Mouse (Mus musculus) limb, embryonic 11.5 days (tissue): ENCODE data around the gene Ddo. TPM values are rescaled to one million over a fixed set of nuclear protein-coding genes. Genes with fewer than 3 reads are reported as not detected.

Source experiments
- ATAC-seq: fragments of 200-750 bp; cut with Nextera tagmentation; 2 replicates; pipeline ENCODE4 v1.8.0; 2017; ENCODE audit warnings: low read depth; ENCODE audit not compliant: insufficient number of reproducible peaks, low FRiP score, low TSS enrichment
- DNase-seq: peaks from one replicate; pipeline ENCODE4 v3.0.0-alpha.2; 2015; ENCODE audit warnings: low spot score
- H3K27ac ChIP-seq: fragments of 300-500 bp; sonication (generic); replicated peaks from 2 replicates; pipeline ENCODE4 v1.5.1; 2014; ENCODE audit warnings: low read depth, mild to moderate bottlenecking, low read length
- H3K27me3 ChIP-seq: fragments of 300-500 bp; sonication (generic); 2 replicates; pipeline ENCODE4 v1.6.1; 2014; ENCODE audit warnings: mild to moderate bottlenecking, low read length, mixed read lengths; ENCODE audit not compliant: control insufficient read depth, insufficient read depth
- H3K36me3 ChIP-seq: fragments of 300-500 bp; sonication (generic); 2 replicates; pipeline ENCODE4 v1.6.1; 2014; ENCODE audit warnings: mild to moderate bottlenecking, low read length, moderate library complexity, mixed read lengths; ENCODE audit not compliant: control insufficient read depth, insufficient read depth
- H3K4me1 ChIP-seq: fragments of 300-500 bp; sonication (generic); 2 replicates; pipeline ENCODE4 v1.6.1; 2014; ENCODE audit warnings: low read length, mixed read lengths; ENCODE audit not compliant: control insufficient read depth, insufficient read depth
- H3K4me2 ChIP-seq: fragments of 300-500 bp; sonication (generic); 2 replicates; pipeline ENCODE4 v1.6.1; 2014; ENCODE audit warnings: low read depth, mild to moderate bottlenecking, moderate library complexity; ENCODE audit not compliant: severe bottlenecking
- H3K4me3 ChIP-seq: fragments of 300-500 bp; sonication (generic); 2 replicates; pipeline ENCODE4 v1.5.1; 2014; ENCODE audit warnings: low read depth, low read length
- H3K9ac ChIP-seq: fragments of 300-500 bp; sonication (generic); 2 replicates; pipeline ENCODE4 v1.6.1; 2014; ENCODE audit warnings: mild to moderate bottlenecking, low read length
- H3K9me3 ChIP-seq: fragments of 300-500 bp; sonication (generic); 2 replicates; pipeline ENCODE4 v1.6.1; 2016; ENCODE audit warnings: low read length; ENCODE audit not compliant: control insufficient read depth
- WGBS: fragments of 180-500 bp; shearing (Covaris S2); extraction: QIAGEN DNeasy Blood & Tissue Kit; methylation state at CpG from one replicate; pipeline ENCODE4 v1.1.7; 2014; 5-methylcytosine and 5-hydroxymethylcytosine counted together
- polyA plus RNA-seq: library from polyadenylated mRNA; unstranded; fragments of >200 nt; fragmentation: Nextera tagmentation; extraction: Ambion mirVana; gene quantifications from 2 replicates; pipeline ENCODE4 v1.2.1, GENCODE M21; 2014

Gene Ddo
- polyA plus RNA-seq, 1 experiment from 2014 or later, result 0.15 TPM

GRCm38 (mm10) chr10:40630457-40630856 is 646 bp downstream of the Ddo start:
- 89% methylated on average over 5 of the region's 5 CpGs for WGBS
- no peak overlapping the region for H3K4me2 ChIP-seq
- H3K4me1 ChIP-seq, result no peaks in the 10 kb centered on the region
- no peak overlapping the region for H3K9ac ChIP-seq
- no peak for DNase-seq
- no peaks in the 10 kb centered on the region for H3K36me3 ChIP-seq
- H3K9me3 ChIP-seq, result no peaks in the 10 kb centered on the region
- ATAC-seq, result no peak
- no peaks in the 10 kb centered on the region for H3K27me3 ChIP-seq
- H3K4me3 ChIP-seq, result no peak overlapping the region
- H3K27ac ChIP-seq, result no peak overlapping the region

GRCm38 (mm10) chr10:40630961-40631360 is 1.1 kb downstream of the Ddo start:
- Histone ChIP-seq H3K4me2 (no peak overlapping the region), H3K9ac (no peak overlapping the region), H3K4me3 (no peak overlapping the region), H3K4me1 (no peaks in the 10 kb centered on the region), H3K36me3 (no peaks in the 10 kb centered on the region), H3K27me3 (no peaks in the 10 kb centered on the region), H3K27ac (no peak overlapping the region), H3K9me3 (no peaks in the 10 kb centered on the region)
- ATAC-seq, result no peak
- DNase-seq, result no peak
- 79% methylated on average over 9 of the region's 9 CpGs for WGBS

GRCm38 (mm10) chr10:40632087-40632486 is 2.3 kb downstream of the Ddo start:
- H3K27ac ChIP-seq, result no peak overlapping the region
- H3K4me2 ChIP-seq, result no peak overlapping the region
- ATAC-seq (no peak), DNase-seq (no peak)
- 94% methylated on average over 3 of the region's 3 CpGs for WGBS
- no peaks in the 10 kb centered on the region for H3K36me3 ChIP-seq
- no peak overlapping the region for H3K4me3 ChIP-seq
- H3K9me3 ChIP-seq, result no peaks in the 10 kb centered on the region
- no peak overlapping the region for H3K9ac ChIP-seq
- no peaks in the 10 kb centered on the region for H3K27me3 ChIP-seq
- H3K4me1 ChIP-seq, result no peaks in the 10 kb centered on the region

- ATAC-seq (no peak), DNase-seq (no peak)
- Histone ChIP-seq H3K4me1 (peaks cover 18% of the 10 kb centered on the region), H3K9ac (no peak overlapping the region), H3K27ac (no peak overlapping the region), H3K27me3 (no peaks in the 10 kb centered on the region), H3K4me3 (no peak overlapping the region), H3K9me3 (no peaks in the 10 kb centered on the region), H3K4me2 (no peak overlapping the region), H3K36me3 (no peaks in the 10 kb centered on the region)
- WGBS, result 14% methylated on average over 10 of the region's 10 CpGs
Measured at GRCm38 (mm10) chr10:40637331-40637730, 7.5 kb downstream of the Ddo start.

- DNase-seq (no peak), ATAC-seq (no peak)
- Histone ChIP-seq H3K27ac (peak overlapping the region; percentile 62; the same call in 1 of the 2 replicates), H3K36me3 (no peaks in the 10 kb centered on the region), H3K4me1 (peaks cover 18% of the 10 kb centered on the region), H3K9ac (no peak overlapping the region), H3K4me2 (no peak overlapping the region), H3K27me3 (no peaks in the 10 kb centered on the region), H3K9me3 (no peaks in the 10 kb centered on the region), H3K4me3 (no peak overlapping the region)
- 36% methylated on average over 7 of the region's 7 CpGs for WGBS
Measured at GRCm38 (mm10) chr10:40638276-40638675, 8.5 kb downstream of the Ddo start.

GRCm38 (mm10) chr10:40638823-40639819 is 9.3 kb downstream of the Ddo start:
- 56% methylated on average over 26 of the region's 26 CpGs for WGBS
- Histone ChIP-seq H3K27me3 (no peaks in the 10 kb centered on the region), H3K4me3 (no peak overlapping the region), H3K36me3 (no peaks in the 10 kb centered on the region), H3K9ac (0 out of 2 replicates have a peak overlapping the region, but pooled peaks have one; percentile 24), H3K9me3 (no peaks in the 10 kb centered on the region), H3K27ac (no peak overlapping the region), H3K4me2 (no peak overlapping the region), H3K4me1 (peaks cover 18% of the 10 kb centered on the region)
- ATAC-seq, result no peak
- DNase-seq, result peak; percentile 47

GRCm38 (mm10) chr10:40640406-40640805 is 10.6 kb downstream of the Ddo start:
- ATAC-seq, result no peak
- H3K36me3 ChIP-seq, result no peaks in the 10 kb centered on the region
- H3K4me3 ChIP-seq, result no peak overlapping the region

GRCm38 (mm10) chr10:40641901-40642300 is 12.1 kb downstream of the Ddo start:
- Histone ChIP-seq H3K9me3 (no peaks in the 10 kb centered on the region), H3K36me3 (no peaks in the 10 kb centered on the region), H3K4me2 (no peak overlapping the region), H3K27ac (no peak overlapping the region), H3K4me3 (no peak overlapping the region), H3K4me1 (peaks cover 18% of the 10 kb centered on the region), H3K27me3 (no peaks in the 10 kb centered on the region), H3K9ac (no peak overlapping the region)
- ATAC-seq (no peak), DNase-seq (no peak)
- 85% methylated on average over 7 of the region's 7 CpGs for WGBS

More at GRCm38 (mm10) chr10:40640406-40640805, 10.6 kb downstream of the Ddo start:
- Histone ChIP-seq H3K27ac (no peak overlapping the region), H3K9me3 (no peaks in the 10 kb centered on the region), H3K4me2 (no peak overlapping the region), H3K4me1 (peaks cover 18% of the 10 kb centered on the region), H3K27me3 (no peaks in the 10 kb centered on the region), H3K9ac (no peak overlapping the region)
- WGBS, result 91% methylated on average over 4 of the region's 4 CpGs
- DNase-seq, result no peak
